Mouse (Mus musculus) CH12.LX (cell line): ENCODE results near the gene Muc20.

ENCODE experiments used
- CHD2 ChIP-seq: IDR thresholded peaks from 2 replicates; pipeline ENCODE4 v1.6.1; 2011; ENCODE audit warnings: low read length, improper control_type of control experiment
- CTCF ChIP-seq, 2 experiments: IDR thresholded peaks in 1 of 2; conservative IDR thresholded peaks in 1 of 2; 2 replicates each; pipeline ENCODE4 v1.5.1; 2011 to 2012; ENCODE audit warnings: low read depth in 2 of 2, low read length in 2 of 2, improper control_type of control experiment in 1 of 2, inconsistent platforms in 1 of 2, mild to moderate bottlenecking in 1 of 2, moderate library complexity in 1 of 2
- ELF1 ChIP-seq: IDR thresholded peaks from 2 replicates; pipeline ENCODE4 v1.6.1; 2014; ENCODE audit warnings: low read depth, mild to moderate bottlenecking, inconsistent platforms, low read length, improper control_type of control experiment
- GABPA ChIP-seq: IDR thresholded peaks from 2 replicates; pipeline ENCODE4 v1.6.1; 2012; ENCODE audit warnings: low read depth, low read length, improper control_type of control experiment, inconsistent platforms; ENCODE audit not compliant: insufficient replicate concordance
- MAFK ChIP-seq: IDR thresholded peaks from 2 replicates; pipeline ENCODE4 v1.6.1; 2011; ENCODE audit warnings: low read length, improper control_type of control experiment; ENCODE audit not compliant: insufficient replicate concordance
- MAZ ChIP-seq: IDR thresholded peaks from 2 replicates; pipeline ENCODE4 v1.6.1; 2012; ENCODE audit warnings: low read depth, mild to moderate bottlenecking, inconsistent platforms, low read length, improper control_type of control experiment, moderate library complexity
- ZMIZ1 ChIP-seq: IDR thresholded peaks from 2 replicates; pipeline ENCODE4 v1.6.1; 2012; ENCODE audit warnings: low read depth, mild to moderate bottlenecking, inconsistent platforms, low read length, improper control_type of control experiment

- TF ChIP-seq CTCF (conservative IDR thresholded peaks at IDR 0.05 in 1 of 2, IDR thresholded peaks at IDR 0.05 in 1 of 2; ENCODE audit: low read depth in 2 of 2, low read length in 2 of 2): no peak
- TF ChIP-seq ZMIZ1: no peak
- TF ChIP-seq ELF1: no peak
- no peak for TF ChIP-seq GABPA
- TF ChIP-seq MAFK: no peak
- no peak for TF ChIP-seq MAZ
- no peak for TF ChIP-seq CHD2
Measured at GRCm38 (mm10) chr16:32778956-32779355, 18.3 kb downstream of the Muc20 start.
